Mouse (Mus musculus): ENCODE results near the gene Gm21663. TPM values are rescaled to one million over a fixed set of nuclear protein-coding genes. Genes with fewer than 3 reads are reported as not detected.
"Not testable (repeated sequence)": the region's sequence is repeated elsewhere in the genome, so short reads cannot be mapped to it uniquely, and the experiment has no call there.

Gm21663 gene
- 0.42 TPM in 1 of 2 replicates, not detected in the other for total RNA-seq (2014; rRNA removed; ENCODE audit: low replicate concordance)
- polyA plus RNA-seq (2015; fragmentation: Nextera tagmentation; extraction: Ambion mirVana), result not detected in 2 replicates

- H3K36me3 ChIP-seq (replicated peaks; ENCODE audit: control insufficient read depth, insufficient read depth, low read length); DNase-seq (ENCODE audit: low spot score); H3K27me3 ChIP-seq (ENCODE audit: control insufficient read depth, insufficient read depth, low read length); ATAC-seq (ENCODE audit: insufficient read depth, low read depth); H3K9me3 ChIP-seq (replicated peaks; ENCODE audit: control insufficient read depth, low read length); H3K27ac ChIP-seq (ENCODE audit: low read depth); H3K4me2 ChIP-seq (ENCODE audit: low read depth, low read length); H3K4me1 ChIP-seq (ENCODE audit: control insufficient read depth, insufficient read depth); H3K9ac ChIP-seq (replicated peaks; ENCODE audit: low read depth, low read length); H3K4me3 ChIP-seq (ENCODE audit: low read depth, low read length): not testable (repeated sequence)
- 41% methylated on average over 2 of the region's 2 CpGs for WGBS
Measured at GRCm38 (mm10) chr5:25942281-25942680, at the start of gene Gm21663. Gene Gm21663, minus strand, starts transcription at chr5:25942381.

GRCm38 (mm10) chr5:25988550-25988949 is 46.4 kb upstream of the Gm21663 start, which contains the start of gene Gm21698:
Gene Gm21698, minus strand, starts transcription at chr5:25988650.
- not testable (repeated sequence) for H3K27me3 ChIP-seq (ENCODE audit: control insufficient read depth, insufficient read depth, low read length); H3K27ac ChIP-seq (ENCODE audit: low read depth); H3K9ac ChIP-seq (replicated peaks; ENCODE audit: low read depth, low read length); H3K36me3 ChIP-seq (replicated peaks; ENCODE audit: control insufficient read depth, insufficient read depth, low read length); DNase-seq (ENCODE audit: low spot score); H3K4me1 ChIP-seq (ENCODE audit: control insufficient read depth, insufficient read depth); H3K4me3 ChIP-seq (ENCODE audit: low read depth, low read length); ATAC-seq (ENCODE audit: insufficient read depth, low read depth); H3K4me2 ChIP-seq (ENCODE audit: low read depth, low read length); H3K9me3 ChIP-seq (replicated peaks; ENCODE audit: control insufficient read depth, low read length)
- WGBS, result no CpG with 5 or more reads among the region's 3 CpGs

GRCm38 (mm10) chr5:25972563-25972962 is 30.4 kb upstream of the Gm21663 start, which contains the start of gene Gm21680:
Gene Gm21680, minus strand, starts transcription at chr5:25972663.
- ATAC-seq (ENCODE audit: insufficient read depth, low read depth); H3K4me1 ChIP-seq (ENCODE audit: control insufficient read depth, insufficient read depth); H3K27me3 ChIP-seq (ENCODE audit: control insufficient read depth, insufficient read depth, low read length); H3K9me3 ChIP-seq (replicated peaks; ENCODE audit: control insufficient read depth, low read length); H3K4me2 ChIP-seq (ENCODE audit: low read depth, low read length); H3K36me3 ChIP-seq (replicated peaks; ENCODE audit: control insufficient read depth, insufficient read depth, low read length); H3K27ac ChIP-seq (ENCODE audit: low read depth); DNase-seq (ENCODE audit: low spot score); H3K4me3 ChIP-seq (ENCODE audit: low read depth, low read length); H3K9ac ChIP-seq (replicated peaks; ENCODE audit: low read depth, low read length): not testable (repeated sequence)
- no CpG with 5 or more reads among the region's 2 CpGs for WGBS

- not testable (repeated sequence) for H3K4me3 ChIP-seq (ENCODE audit: low read depth, low read length); H3K27me3 ChIP-seq (ENCODE audit: control insufficient read depth, insufficient read depth, low read length); H3K4me1 ChIP-seq (ENCODE audit: control insufficient read depth, insufficient read depth); H3K9me3 ChIP-seq (replicated peaks; ENCODE audit: control insufficient read depth, low read length); H3K9ac ChIP-seq (replicated peaks; ENCODE audit: low read depth, low read length); ATAC-seq (ENCODE audit: insufficient read depth, low read depth); H3K36me3 ChIP-seq (replicated peaks; ENCODE audit: control insufficient read depth, insufficient read depth, low read length); H3K27ac ChIP-seq (ENCODE audit: low read depth); H3K4me2 ChIP-seq (ENCODE audit: low read depth, low read length); DNase-seq (ENCODE audit: low spot score)
- WGBS, result 38% methylated on average over 16 of the region's 17 CpGs
Measured at GRCm38 (mm10) chr5:25957050-25957449, 14.9 kb upstream of the Gm21663 start.

GRCm38 (mm10) chr5:25956611-25957010 is 14.4 kb upstream of the Gm21663 start:
- H3K4me1 ChIP-seq (ENCODE audit: control insufficient read depth, insufficient read depth); H3K9ac ChIP-seq (replicated peaks; ENCODE audit: low read depth, low read length); H3K27ac ChIP-seq (ENCODE audit: low read depth); DNase-seq (ENCODE audit: low spot score); H3K36me3 ChIP-seq (replicated peaks; ENCODE audit: control insufficient read depth, insufficient read depth, low read length); H3K9me3 ChIP-seq (replicated peaks; ENCODE audit: control insufficient read depth, low read length); H3K27me3 ChIP-seq (ENCODE audit: control insufficient read depth, insufficient read depth, low read length); ATAC-seq (ENCODE audit: insufficient read depth, low read depth): not testable (repeated sequence)
- peak overlapping the region; percentile 40 for H3K4me2 ChIP-seq (ENCODE audit: low read depth, low read length)
- H3K4me3 ChIP-seq (ENCODE audit: low read depth, low read length), result 0 out of 2 replicates have a peak overlapping the region, but pooled peaks have one; percentile 5
- 18% methylated on average over 32 of the region's 32 CpGs for WGBS

- H3K9me3 ChIP-seq (replicated peaks; ENCODE audit: control insufficient read depth, low read length); H3K27me3 ChIP-seq (ENCODE audit: control insufficient read depth, insufficient read depth, low read length); H3K27ac ChIP-seq (ENCODE audit: low read depth); H3K36me3 ChIP-seq (replicated peaks; ENCODE audit: control insufficient read depth, insufficient read depth, low read length); H3K9ac ChIP-seq (replicated peaks; ENCODE audit: low read depth, low read length); H3K4me1 ChIP-seq (ENCODE audit: control insufficient read depth, insufficient read depth); H3K4me2 ChIP-seq (ENCODE audit: low read depth, low read length); H3K4me3 ChIP-seq (ENCODE audit: low read depth, low read length); ATAC-seq (ENCODE audit: insufficient read depth, low read depth); DNase-seq (ENCODE audit: low spot score): not testable (repeated sequence)
- 61% methylated on average over 2 of the region's 2 CpGs for WGBS
Measured at GRCm38 (mm10) chr5:25954317-25954716, 12.1 kb upstream of the Gm21663 start, which contains the start of gene Gm21671. Gene Gm21671, minus strand, starts transcription at chr5:25954417.

- DNase-seq (ENCODE audit: low spot score), result peak; percentile 5
- not testable (repeated sequence) for H3K4me3 ChIP-seq (ENCODE audit: low read depth, low read length); H3K9me3 ChIP-seq (replicated peaks; ENCODE audit: control insufficient read depth, low read length); H3K27ac ChIP-seq (ENCODE audit: low read depth); H3K27me3 ChIP-seq (ENCODE audit: control insufficient read depth, insufficient read depth, low read length); H3K9ac ChIP-seq (replicated peaks; ENCODE audit: low read depth, low read length); H3K4me1 ChIP-seq (ENCODE audit: control insufficient read depth, insufficient read depth); H3K36me3 ChIP-seq (replicated peaks; ENCODE audit: control insufficient read depth, insufficient read depth, low read length); ATAC-seq (ENCODE audit: insufficient read depth, low read depth); H3K4me2 ChIP-seq (ENCODE audit: low read depth, low read length)
- 72% methylated on average over 2 of the region's 2 CpGs for WGBS
Measured at GRCm38 (mm10) chr5:25945391-25945790, 3.2 kb upstream of the Gm21663 start.

Measured in heart, postnatal 0 days (tissue).